Mouse (Mus musculus) liver, postnatal 0 days (tissue): ENCODE results near the gene Spsb1.

Experiments
- CTCF ChIP-seq: sonication (generic); IDR thresholded peaks from 2 replicates; pipeline ENCODE4 v1.5.1; 2016; ENCODE audit warnings: antibody characterized with exemption, low read depth
- EP300 ChIP-seq: IDR thresholded peaks from 2 replicates; pipeline ENCODE4 v1.6.1; 2016; ENCODE audit warnings: antibody characterized with exemption, low read depth, mild to moderate bottlenecking

- no peak for TF ChIP-seq EP300
- TF ChIP-seq CTCF, result no peak
These were observed 97.2 kb downstream of the Spsb1 start for GRCm38 (mm10) chr4:149857688-149858087.
